Mouse (Mus musculus) liver, postnatal 0 days (tissue): ENCODE results near the gene Gm5150.
"Not testable (repeated sequence)": the region's sequence is repeated elsewhere in the genome, so short reads cannot be mapped to it uniquely, and the experiment has no call there.

ENCODE experiments used
- CTCF ChIP-seq: sonication (generic); IDR thresholded peaks from 2 replicates; pipeline ENCODE4 v1.5.1; 2016; ENCODE audit warnings: antibody characterized with exemption, low read depth
- EP300 ChIP-seq: IDR thresholded peaks from 2 replicates; pipeline ENCODE4 v1.6.1; 2016; ENCODE audit warnings: antibody characterized with exemption, low read depth, mild to moderate bottlenecking

GRCm38 (mm10) chr3:16051736-16052135, 45.5 kb upstream of the Gm5150 start:
- not testable (repeated sequence) for TF ChIP-seq CTCF, EP300
